Mouse (Mus musculus): ENCODE measurements around the gene Mta3.

- TF ChIP-seq POLR2A (IDR thresholded peaks at IDR 0.05; ENCODE audit: low read depth, low read length) = no peak
- no peak for TF ChIP-seq CTCF (IDR thresholded peaks at IDR 0.05; ENCODE audit: extremely low read depth, insufficient read depth, insufficient read length, insufficient replicate concordance)
Measured at GRCm38 (mm10) chr17:83792388-83792787, 86.4 kb downstream of the Mta3 start.
